Mouse (Mus musculus): Measurements from ENCODE around the gene Bud23. TPM values are rescaled to one million over a fixed set of nuclear protein-coding genes. Genes with fewer than 3 reads are reported as not detected.

Gene Bud23
- polyA plus RNA-seq, 1 experiment from 2014 or later: 98.0 TPM

- H3K9me3 ChIP-seq (ENCODE audit: control insufficient read depth, low read length): no peaks in the 10 kb centered on the region
- no peak overlapping the region for H3K4me3 ChIP-seq (ENCODE audit: low read depth, low read length)
- DNase-seq (ENCODE audit: low spot score) (no peak), ATAC-seq (replicated peaks; ENCODE audit: low FRiP score, low TSS enrichment, low read depth) (no peak)
- WGBS: 86% methylated on average over 14 of the region's 14 CpGs
- H3K4me1 ChIP-seq (replicated peaks; ENCODE audit: control insufficient read depth, insufficient read depth, low read length): peaks cover 17% of the 10 kb centered on the region
- H3K27me3 ChIP-seq (replicated peaks; ENCODE audit: control insufficient read depth, insufficient read depth, low read length): 0 out of 2 replicates have a peak, but pooled peaks cover 2% of the 10 kb centered on the region
- H3K27ac ChIP-seq (ENCODE audit: low read depth): 0 out of 2 replicates have a peak overlapping the region, but pooled peaks have one; percentile 5
- H3K4me2 ChIP-seq (ENCODE audit: low read length): no peak overlapping the region
- H3K9ac ChIP-seq (ENCODE audit: low read length): no peak overlapping the region
- H3K36me3 ChIP-seq (ENCODE audit: control insufficient read depth, insufficient read depth, low read length): peaks cover 7% of the 10 kb centered on the region
Observed at GRCm38 (mm10) chr5:135076368-135076767, 11.6 kb upstream of the Bud23 start.

- DNase-seq (ENCODE audit: low spot score): no peak
- 0 out of 2 replicates have a peak, but pooled peaks cover 2% of the 10 kb centered on the region for H3K27me3 ChIP-seq (replicated peaks; ENCODE audit: control insufficient read depth, insufficient read depth, low read length)
- no peaks in the 10 kb centered on the region for H3K9me3 ChIP-seq (ENCODE audit: control insufficient read depth, low read length)
- H3K36me3 ChIP-seq (ENCODE audit: control insufficient read depth, insufficient read depth, low read length): peaks cover 7% of the 10 kb centered on the region
- H3K4me2 ChIP-seq (ENCODE audit: low read length): no peak overlapping the region
- H3K9ac ChIP-seq (ENCODE audit: low read length): no peak overlapping the region
- H3K4me3 ChIP-seq (ENCODE audit: low read depth, low read length): no peak overlapping the region
- WGBS: 62% methylated on average over 4 of the region's 4 CpGs
- ATAC-seq (replicated peaks; ENCODE audit: low FRiP score, low TSS enrichment, low read depth): no peak
- peaks cover 17% of the 10 kb centered on the region for H3K4me1 ChIP-seq (replicated peaks; ENCODE audit: control insufficient read depth, insufficient read depth, low read length)
- H3K27ac ChIP-seq (ENCODE audit: low read depth): no peak overlapping the region
Observed at GRCm38 (mm10) chr5:135075655-135076054, 10.9 kb upstream of the Bud23 start.

- no peaks in the 10 kb centered on the region for H3K27me3 ChIP-seq (replicated peaks; ENCODE audit: control insufficient read depth, insufficient read depth, low read length)
- no peak overlapping the region for H3K27ac ChIP-seq (ENCODE audit: low read depth)
- DNase-seq (ENCODE audit: low spot score) (no peak), ATAC-seq (replicated peaks; ENCODE audit: low FRiP score, low TSS enrichment, low read depth) (no peak)
- H3K9ac ChIP-seq (ENCODE audit: low read length): 0 out of 2 replicates have a peak overlapping the region, but pooled peaks have one; percentile 27
- peak overlapping the region; percentile 39 for H3K4me2 ChIP-seq (ENCODE audit: low read length)
- H3K9me3 ChIP-seq (ENCODE audit: control insufficient read depth, low read length): no peaks in the 10 kb centered on the region
- WGBS: 24% methylated on average over 25 of the region's 26 CpGs
- peaks cover 17% of the 10 kb centered on the region for H3K4me1 ChIP-seq (replicated peaks; ENCODE audit: control insufficient read depth, insufficient read depth, low read length)
- H3K36me3 ChIP-seq (ENCODE audit: control insufficient read depth, insufficient read depth, low read length): peaks cover 7% of the 10 kb centered on the region
- no peak overlapping the region for H3K4me3 ChIP-seq (ENCODE audit: low read depth, low read length)
Observed at GRCm38 (mm10) chr5:135073349-135074150, 8.8 kb upstream of the Bud23 start.

GRCm38 (mm10) chr5:135072720-135073119 lies 8.0 kb upstream of the Bud23 start:
- Histone ChIP-seq H3K9ac (ENCODE audit: low read length) (no peak overlapping the region), H3K27me3 (replicated peaks; ENCODE audit: control insufficient read depth, insufficient read depth, low read length) (no peaks in the 10 kb centered on the region), H3K4me2 (ENCODE audit: low read length) (no peak overlapping the region), H3K36me3 (ENCODE audit: control insufficient read depth, insufficient read depth, low read length) (peaks cover 7% of the 10 kb centered on the region), H3K27ac (ENCODE audit: low read depth) (no peak overlapping the region), H3K4me1 (replicated peaks; ENCODE audit: control insufficient read depth, insufficient read depth, low read length) (peaks cover 17% of the 10 kb centered on the region), H3K4me3 (ENCODE audit: low read depth, low read length) (no peak overlapping the region), H3K9me3 (ENCODE audit: control insufficient read depth, low read length) (no peaks in the 10 kb centered on the region)
- DNase-seq (ENCODE audit: low spot score) (no peak), ATAC-seq (replicated peaks; ENCODE audit: low FRiP score, low TSS enrichment, low read depth) (no peak)
- WGBS: 65% methylated on average over 6 of the region's 6 CpGs

- Histone ChIP-seq H3K27me3 (replicated peaks; ENCODE audit: control insufficient read depth, insufficient read depth, low read length) (no peaks in the 10 kb centered on the region), H3K4me3 (ENCODE audit: low read depth, low read length) (no peak overlapping the region), H3K9ac (ENCODE audit: low read length) (no peak overlapping the region), H3K4me1 (replicated peaks; ENCODE audit: control insufficient read depth, insufficient read depth, low read length) (peaks cover 16% of the 10 kb centered on the region), H3K9me3 (ENCODE audit: control insufficient read depth, low read length) (no peaks in the 10 kb centered on the region), H3K4me2 (ENCODE audit: low read length) (no peak overlapping the region), H3K27ac (ENCODE audit: low read depth) (no peak overlapping the region), H3K36me3 (ENCODE audit: control insufficient read depth, insufficient read depth, low read length) (peaks cover 7% of the 10 kb centered on the region)
- ATAC-seq (replicated peaks; ENCODE audit: low FRiP score, low TSS enrichment, low read depth) (no peak), DNase-seq (ENCODE audit: low spot score) (no peak)
- 94% methylated on average over 2 of the region's 2 CpGs for WGBS
Observed at GRCm38 (mm10) chr5:135072061-135072460, 7.3 kb upstream of the Bud23 start.

- Histone ChIP-seq H3K27me3 (replicated peaks; ENCODE audit: control insufficient read depth, insufficient read depth, low read length) (no peaks in the 10 kb centered on the region), H3K4me1 (replicated peaks; ENCODE audit: control insufficient read depth, insufficient read depth, low read length) (peaks cover 14% of the 10 kb centered on the region), H3K9ac (ENCODE audit: low read length) (no peak overlapping the region), H3K36me3 (ENCODE audit: control insufficient read depth, insufficient read depth, low read length) (peaks cover 6% of the 10 kb centered on the region), H3K4me2 (ENCODE audit: low read length) (no peak overlapping the region), H3K27ac (ENCODE audit: low read depth) (no peak overlapping the region), H3K4me3 (ENCODE audit: low read depth, low read length) (no peak overlapping the region), H3K9me3 (ENCODE audit: control insufficient read depth, low read length) (no peaks in the 10 kb centered on the region)
- no peak for ATAC-seq (replicated peaks; ENCODE audit: low FRiP score, low TSS enrichment, low read depth)
- no peak for DNase-seq (ENCODE audit: low spot score)
- 88% methylated on average over 3 of the region's 3 CpGs for WGBS
Observed at GRCm38 (mm10) chr5:135070448-135070847, 5.7 kb upstream of the Bud23 start.

GRCm38 (mm10) chr5:135066008-135066407 lies 1.2 kb upstream of the Bud23 start:
- no peak overlapping the region for H3K27ac ChIP-seq (ENCODE audit: low read depth)
- no peaks in the 10 kb centered on the region for H3K9me3 ChIP-seq (ENCODE audit: control insufficient read depth, low read length)
- no peak for ATAC-seq (replicated peaks; ENCODE audit: low FRiP score, low TSS enrichment, low read depth)
- peaks cover 6% of the 10 kb centered on the region for H3K36me3 ChIP-seq (ENCODE audit: control insufficient read depth, insufficient read depth, low read length)
- H3K4me3 ChIP-seq (ENCODE audit: low read depth, low read length): no peak overlapping the region
- 90% methylated on average over 3 of the region's 3 CpGs for WGBS
- no peaks in the 10 kb centered on the region for H3K27me3 ChIP-seq (replicated peaks; ENCODE audit: control insufficient read depth, insufficient read depth, low read length)
- peaks cover 15% of the 10 kb centered on the region for H3K4me1 ChIP-seq (replicated peaks; ENCODE audit: control insufficient read depth, insufficient read depth, low read length)
- no peak overlapping the region for H3K9ac ChIP-seq (ENCODE audit: low read length)
- H3K4me2 ChIP-seq (ENCODE audit: low read length): no peak overlapping the region
- DNase-seq (ENCODE audit: low spot score): no peak

DNA sequence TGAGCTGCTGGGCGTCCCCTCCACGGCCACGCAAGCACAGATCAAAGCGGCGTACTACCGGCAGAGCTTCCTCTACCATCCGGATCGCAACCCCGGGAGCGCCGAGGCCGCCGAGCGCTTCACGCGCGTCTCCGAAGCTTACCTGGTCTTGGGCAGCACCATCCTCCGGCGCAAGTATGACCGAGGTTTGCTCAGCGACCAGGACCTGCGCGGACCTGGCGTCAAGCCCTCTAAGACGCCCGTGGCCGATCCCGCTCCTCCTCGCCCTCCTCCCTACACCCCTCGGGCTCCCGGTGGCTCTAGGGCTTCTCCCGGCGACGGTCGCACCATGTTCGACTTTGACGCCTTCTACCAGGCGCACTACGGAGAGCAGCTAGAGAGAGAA lies 385 bp downstream of the Bud23 start:
- H3K9me3 ChIP-seq (ENCODE audit: control insufficient read depth, low read length): no peaks in the 10 kb centered on the region
- 0% methylated on average over 40 of the region's 40 CpGs for WGBS
- peaks cover 15% of the 10 kb centered on the region for H3K4me1 ChIP-seq (replicated peaks; ENCODE audit: control insufficient read depth, insufficient read depth, low read length)
- peak overlapping the region; percentile 84 for H3K4me2 ChIP-seq (ENCODE audit: low read length)
- no peak overlapping the region for H3K27ac ChIP-seq (ENCODE audit: low read depth)
- H3K4me3 ChIP-seq (ENCODE audit: low read depth, low read length): peak overlapping the region; percentile 97
- H3K9ac ChIP-seq (ENCODE audit: low read length): peak overlapping the region; percentile 90
- no peaks in the 10 kb centered on the region for H3K27me3 ChIP-seq (replicated peaks; ENCODE audit: control insufficient read depth, insufficient read depth, low read length)
- ATAC-seq (replicated peaks; ENCODE audit: low FRiP score, low TSS enrichment, low read depth): peak; percentile 50
- H3K36me3 ChIP-seq (ENCODE audit: control insufficient read depth, insufficient read depth, low read length): peaks cover 21% of the 10 kb centered on the region
- peak; percentile 66 for DNase-seq (ENCODE audit: low spot score)

Measured in intestine, embryonic 14.5 days (tissue).